Mouse (Mus musculus): ENCODE measurements around the gene 4921509C19Rik. TPM values are rescaled to one million over a fixed set of nuclear protein-coding genes. Genes with fewer than 3 reads are reported as not detected.
"Not testable (repeated sequence)": the region's sequence is repeated elsewhere in the genome, so short reads cannot be mapped to it uniquely, and the experiment has no call there.

4921509C19Rik gene
- not detected for polyA plus RNA-seq (2017; shearing (Covaris generic))

DNA sequence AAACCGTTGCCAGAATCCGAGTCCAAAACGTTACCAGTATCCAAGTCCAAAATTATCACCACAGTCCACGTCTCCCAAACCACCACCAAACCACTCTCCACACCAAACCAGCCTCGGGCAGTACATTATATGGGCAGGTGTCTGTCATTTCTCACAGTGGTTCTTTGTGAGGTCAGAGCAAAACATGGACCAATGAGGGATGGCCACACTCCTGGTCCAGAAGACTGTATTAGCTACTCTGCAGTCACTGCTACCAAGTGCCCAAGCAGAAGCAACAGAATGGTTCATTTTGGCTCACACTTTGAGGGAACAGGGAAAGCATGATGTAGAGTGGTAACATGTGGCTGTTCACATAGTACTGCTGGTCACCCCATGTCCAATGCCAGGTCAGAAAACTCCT lies at the start of gene 4921509C19Rik:
TSS of gene 4921509C19Rik (minus strand) at position 101 of the 400 bp plus-strand sequence.
- not testable (repeated sequence) for ATAC-seq

GRCm38 (mm10) chr2:151525520-151525919 lies 49.6 kb upstream of the 4921509C19Rik start:
- ATAC-seq: no peak

DNA sequence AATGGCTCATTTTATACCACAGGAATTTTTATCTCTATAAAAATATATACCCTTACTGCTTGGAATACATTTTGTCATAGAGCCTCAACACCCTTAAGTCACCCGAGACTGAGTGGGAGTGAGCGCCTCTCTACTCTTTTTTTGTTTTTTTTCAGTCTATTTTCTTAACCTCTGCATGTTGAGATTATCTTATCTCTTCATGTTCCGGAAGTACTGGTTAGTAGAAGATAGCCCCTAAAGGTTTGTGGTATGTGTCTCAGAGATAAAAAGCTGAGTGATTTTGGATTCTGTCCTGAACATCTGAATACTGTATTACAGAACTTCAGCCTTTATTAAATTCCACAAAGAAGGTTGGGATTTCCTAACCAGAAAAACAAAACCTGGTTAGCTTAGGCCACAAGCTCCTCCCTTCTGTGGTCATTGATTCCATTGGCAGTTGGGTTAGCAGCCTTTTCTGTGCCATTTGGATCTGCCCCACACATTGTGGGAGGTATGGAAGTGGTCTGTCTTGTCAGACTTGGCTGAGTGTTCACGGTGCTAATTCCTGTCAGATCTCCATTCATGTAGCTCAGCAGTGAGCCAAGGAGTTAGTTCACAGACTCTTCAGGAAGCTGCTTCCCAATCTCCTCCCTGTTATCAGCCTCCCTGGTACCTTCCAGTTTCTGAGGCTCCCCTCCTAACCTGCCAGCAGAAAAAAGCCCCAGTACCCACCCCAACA lies 48.5 kb upstream of the 4921509C19Rik start:
- peak; percentile 63 for ATAC-seq

GRCm38 (mm10) chr2:151519000-151519399 lies 43.0 kb upstream of the 4921509C19Rik start:
- no peak for ATAC-seq

DNA sequence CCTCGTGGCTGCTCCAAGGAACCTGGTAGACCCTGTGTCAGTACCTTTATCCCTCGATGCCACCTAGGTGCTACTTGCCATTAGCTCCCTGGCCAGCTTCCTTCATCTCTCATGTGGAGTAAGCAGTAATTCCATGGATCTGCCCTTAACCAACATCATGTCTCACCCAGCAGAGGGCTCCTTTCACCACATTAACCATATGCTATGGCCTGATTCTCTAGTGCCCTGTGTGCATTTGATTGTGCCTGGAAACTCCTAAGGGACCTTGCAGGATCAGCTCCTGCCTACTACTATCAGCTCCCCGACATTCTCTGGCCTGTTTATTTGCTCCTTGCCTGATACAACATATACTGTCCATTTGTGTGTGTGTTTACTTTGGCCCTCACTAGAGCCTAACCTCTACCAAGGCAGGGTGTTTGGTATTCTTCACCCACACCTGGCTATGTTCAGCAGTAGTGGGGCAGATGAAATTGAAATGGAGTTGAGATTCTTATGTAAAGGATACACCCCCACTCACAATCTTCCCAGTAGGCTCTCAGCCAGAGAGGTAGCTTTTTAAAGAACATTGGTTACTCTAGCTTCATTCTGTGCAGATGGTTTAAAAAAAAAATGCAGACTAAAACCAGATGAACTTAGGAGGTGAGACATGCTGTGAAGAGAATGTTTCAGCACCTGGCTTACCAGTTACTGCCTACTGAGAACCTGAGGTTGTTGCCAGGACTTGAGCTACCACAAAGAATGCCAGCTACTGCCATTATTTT lies 37.8 kb upstream of the 4921509C19Rik start:
- no peak for ATAC-seq

DNA sequence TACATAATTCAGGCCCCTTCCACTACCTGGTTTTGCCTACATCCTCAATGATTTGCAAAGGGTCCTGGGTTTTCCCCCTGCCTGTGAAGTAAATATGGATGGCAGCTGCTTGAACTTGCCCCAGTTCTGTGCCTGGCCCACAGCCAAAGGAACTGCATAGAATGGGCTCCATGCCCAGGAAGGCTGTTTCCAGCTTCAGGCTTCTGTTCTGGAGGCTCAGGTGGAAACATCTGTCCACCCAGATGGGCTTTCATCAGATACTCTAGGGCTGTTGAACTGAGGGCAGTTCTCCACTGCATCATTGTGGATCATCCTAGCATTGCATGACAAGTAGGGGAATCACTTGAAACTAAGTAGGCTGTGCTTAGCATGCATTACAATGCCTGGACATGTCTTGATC lies 36.2 kb upstream of the 4921509C19Rik start:
- ATAC-seq: no peak

DNA sequence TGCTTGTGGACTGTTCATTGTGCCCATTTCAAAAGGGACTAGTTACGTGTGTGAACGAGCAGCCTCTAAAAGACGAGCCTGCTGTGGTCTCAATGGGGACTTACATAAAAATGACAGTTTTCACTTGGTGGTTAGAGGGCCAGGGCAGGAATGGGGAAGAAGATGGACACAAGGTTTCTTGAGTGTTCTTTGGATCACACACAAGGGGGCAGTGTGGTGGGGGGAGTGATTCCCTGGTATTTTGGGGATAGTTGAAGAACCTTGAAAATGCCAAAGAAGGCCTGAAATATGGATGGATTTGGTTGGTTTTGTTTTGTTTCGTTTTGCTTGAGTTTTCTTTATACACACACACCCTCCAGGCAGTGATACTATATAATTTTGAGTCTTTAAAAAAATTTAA lies 28.3 kb upstream of the 4921509C19Rik start:
- ATAC-seq: no peak

DNA sequence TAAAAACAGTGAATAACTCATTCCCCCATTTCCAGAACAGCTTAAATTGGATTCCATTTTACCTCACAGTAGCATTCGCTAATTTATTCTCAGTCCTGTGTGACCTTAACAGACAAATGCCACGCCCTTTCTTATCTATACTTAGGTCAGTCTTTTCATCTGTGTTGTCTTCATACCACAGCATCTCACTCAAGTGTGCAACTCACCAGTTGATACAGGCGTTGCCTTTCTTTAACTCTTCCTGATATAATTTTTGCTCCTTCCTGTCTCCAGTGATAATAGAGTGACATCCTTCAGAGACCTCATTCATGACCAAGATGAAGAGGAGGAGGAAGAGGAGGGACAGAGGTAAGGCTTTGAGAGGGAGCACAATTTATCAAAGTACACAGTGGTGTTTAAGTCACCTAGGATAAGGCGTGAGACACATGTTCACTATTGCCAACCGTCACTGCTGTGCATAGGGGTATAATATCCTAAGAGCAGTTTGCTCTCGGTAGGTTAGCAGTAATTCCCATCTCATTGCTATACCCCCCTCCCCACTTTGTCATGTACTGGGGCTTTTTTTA lies 24.6 kb upstream of the 4921509C19Rik start:
- no peak for ATAC-seq

- no peak for ATAC-seq
Measured at GRCm38 (mm10) chr2:151498358-151498757, 22.4 kb upstream of the 4921509C19Rik start.

- peak; percentile 98 for ATAC-seq
Measured at GRCm38 (mm10) chr2:151494035-151494803, 18.3 kb upstream of the 4921509C19Rik start, which contains the start of gene Nsfl1c. Nsfl1c (plus strand) TSS chr2:151494182.

DNA sequence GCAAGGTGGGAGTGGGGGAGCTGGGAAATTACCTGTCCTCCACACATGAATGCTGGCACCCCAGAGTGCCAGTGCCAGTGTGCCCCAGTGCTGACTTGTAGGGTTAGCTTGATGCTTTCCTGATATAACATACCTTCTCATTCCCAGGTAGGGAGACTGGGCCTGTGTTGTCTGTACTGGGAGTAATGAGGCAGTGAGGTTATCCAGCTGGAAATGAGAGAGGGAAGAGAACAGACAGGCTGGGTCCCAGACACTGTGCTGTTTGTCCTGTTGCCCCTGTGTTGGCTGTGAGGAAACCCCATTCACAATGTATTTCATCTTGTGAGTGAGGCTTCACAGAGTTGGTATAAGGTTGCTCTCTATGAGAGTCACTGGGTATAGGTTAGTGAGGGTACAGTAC lies 10.5 kb upstream of the 4921509C19Rik start:
- no peak for ATAC-seq

- not testable (repeated sequence) for ATAC-seq
Measured at GRCm38 (mm10) chr2:151434971-151435370, 41.0 kb downstream of the 4921509C19Rik start.

- ATAC-seq: not testable (repeated sequence)
Measured at GRCm38 (mm10) chr2:151434203-151434602, 41.8 kb downstream of the 4921509C19Rik start.

Other genes with a start within 250 kb of the 4921509C19Rik start
- 100 to 1,000 TPM; 137 to 165 TPM for gene Nsfl1c, start 18.0 kb upstream of the 4921509C19Rik start, polyA plus RNA-seq (2017; shearing (Covaris generic))
- gene Fkbp1a, start 66.3 kb upstream of the 4921509C19Rik start, polyA plus RNA-seq (2017; shearing (Covaris generic)): 100 to 1,000 TPM; 213 to 231 TPM
- gene Sdcbp2, start 96.5 kb upstream of the 4921509C19Rik start, polyA plus RNA-seq (2017; shearing (Covaris generic)): 100 to 1,000 TPM in 1 of 2 experiments, 10 to 100 TPM in 1; 99.8 to 108 TPM
- gene Snph, start 156.4 kb upstream of the 4921509C19Rik start, polyA plus RNA-seq (2017; shearing (Covaris generic)): not detected
- not detected for gene Rad21l, start 192.4 kb upstream of the 4921509C19Rik start, polyA plus RNA-seq (2017; shearing (Covaris generic))
- not detected for gene Tmem74b, start 225.9 kb upstream of the 4921509C19Rik start, polyA plus RNA-seq (2017; shearing (Covaris generic))

Data from CD4-positive, CD25-positive, alpha-beta regulatory T cell, adult 4 months (primary cell).